ENCODE assay signal across 8 mouse cellular contexts in the genomic region with DNA sequence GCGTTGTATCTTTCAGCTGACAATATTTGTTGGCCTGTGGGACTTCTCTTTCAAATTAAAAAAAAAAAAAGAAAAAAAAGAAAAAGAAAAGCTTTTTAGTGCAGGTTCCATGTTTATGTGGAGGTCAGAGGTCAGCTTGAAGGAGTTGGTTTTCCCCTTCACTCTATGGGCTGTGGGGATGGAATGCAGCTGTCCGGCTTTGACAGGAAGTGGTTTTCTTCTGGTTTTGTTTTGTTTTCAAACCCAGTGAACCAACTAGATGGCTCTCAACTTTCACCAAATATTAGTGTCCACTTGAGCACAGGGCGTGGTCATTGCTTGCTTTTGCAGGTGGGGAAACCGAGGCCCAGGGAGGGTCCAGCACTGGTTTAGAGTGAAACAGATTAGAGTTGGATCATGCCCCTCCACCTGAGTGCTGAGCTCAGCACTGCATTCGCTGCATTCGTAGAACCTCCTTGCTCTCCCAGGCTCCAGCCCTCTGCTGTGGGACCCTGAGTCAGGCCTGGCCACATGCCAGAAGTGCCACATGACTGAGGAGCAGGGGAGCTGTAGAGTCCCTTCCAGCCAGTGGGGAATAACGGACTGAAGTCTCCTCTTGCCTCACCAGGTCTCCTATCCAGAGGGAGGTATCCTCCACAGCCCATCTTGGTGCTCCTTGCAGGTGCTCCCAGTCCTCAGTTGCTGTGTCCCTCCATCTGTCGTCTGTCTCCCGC.
A peak's percentile ranks its signal among the peaks of the same experiment; 100 is the strongest.
DNase-seq lines count a peak whose midpoint lies in the region; ATAC-seq and TF ChIP-seq lines count a peak whose summit lies in the region.

No protein-coding gene starts in this region.

- ATAC-seq in heart, postnatal 0 days (ENCODE audit: insufficient read depth, low read depth) = peak; percentile 37; the same call in 1 of the 2 replicates
- no peak for ATAC-seq in liver, postnatal 0 days

- no peaks in the 10 kb centered on the region for H3K36me3 ChIP-seq in heart, postnatal 0 days (replicated peaks; ENCODE audit: control insufficient read depth, insufficient read depth, low read length)
- H3K36me3 ChIP-seq in liver, postnatal 0 days (replicated peaks; ENCODE audit: insufficient read depth, low read length) = no peaks in the 10 kb centered on the region

- no peak overlapping the region for H3K9ac ChIP-seq in heart, postnatal 0 days (replicated peaks; ENCODE audit: low read depth, low read length)
- no peak overlapping the region for H3K9ac ChIP-seq in liver, postnatal 0 days (replicated peaks)

- H3K27ac ChIP-seq in gastrocnemius, adult 2 months = 0 out of 2 replicates have a peak overlapping the region, but pooled peaks have one; percentile 40
- H3K27ac ChIP-seq in heart, postnatal 0 days (ENCODE audit: low read depth) = peak overlapping the region; percentile 51; the same call in 1 of the 2 replicates
- peak overlapping the region; percentile 53 for H3K27ac ChIP-seq in liver, postnatal 0 days (ENCODE audit: low read depth)

- 31% methylated on average over 9 of the region's 9 CpGs for WGBS in heart, postnatal 0 days
- 48% methylated on average over 9 of the region's 9 CpGs for WGBS in liver, postnatal 0 days (ENCODE audit: insufficient replicate concordance)

- intact Hi-C loops in gastrocnemius, adult 2 months (cut with DNase I) = loop anchor here (2.0 kb wide), 1 partner anchor 23 kb away; no protein-coding TSS in a partner anchor

- no peak overlapping the region for H3K4me3 ChIP-seq in gastrocnemius, adult 2 months
- H3K4me3 ChIP-seq in heart, postnatal 0 days (ENCODE audit: low read depth, low read length) = no peak overlapping the region
- H3K4me3 ChIP-seq in liver, postnatal 0 days (ENCODE audit: low read depth, low read length) = no peak overlapping the region

- H3K4me1 ChIP-seq in heart, postnatal 0 days (ENCODE audit: control insufficient read depth, insufficient read depth) = peaks cover 72% of the 10 kb centered on the region
- peaks cover 6% of the 10 kb centered on the region for H3K4me1 ChIP-seq in liver, postnatal 0 days (ENCODE audit: insufficient read depth)

- H3K4me2 ChIP-seq in heart, postnatal 0 days (ENCODE audit: low read depth, low read length) = no peak overlapping the region
- H3K4me2 ChIP-seq in liver, postnatal 0 days (ENCODE audit: low read depth, low read length) = no peak overlapping the region

- DNase-seq in gastrocnemius, adult 2 months = peak; percentile 63
- DNase-seq in gastrocnemius, adult 8-10 months (ENCODE audit: low spot score in 2 of 2) = no peak
- peak; percentile 63 for DNase-seq in urinary bladder, postnatal 14 days (ENCODE audit: low spot score)
- no peak for DNase-seq in urinary bladder, postnatal 10 days (ENCODE audit: low spot score)
- peak; percentile 58 for DNase-seq in heart, postnatal 0 days (ENCODE audit: low spot score)
- DNase-seq in liver, postnatal 0 days = peak; percentile 58
- peak; percentile 80 for DNase-seq in yolk sac, embryonic 10.5 days (ENCODE audit: low spot score)
- DNase-seq in thymus, postnatal 10 days (ENCODE audit: low spot score in 2 of 2) = no peak

- H3K27me3 ChIP-seq in heart, postnatal 0 days (ENCODE audit: control insufficient read depth, insufficient read depth, low read length) = no peaks in the 10 kb centered on the region
- H3K27me3 ChIP-seq in liver, postnatal 0 days (ENCODE audit: insufficient read depth, low read length) = no peaks in the 10 kb centered on the region

- no peak for TF ChIP-seq EP300 in heart, postnatal 0 days (IDR thresholded peaks at IDR 0.05; ENCODE audit: low read depth)
- TF ChIP-seq EP300 in liver, postnatal 0 days (IDR thresholded peaks at IDR 0.05; ENCODE audit: low read depth) = no peak

- H3K9me3 ChIP-seq in heart, postnatal 0 days (replicated peaks; ENCODE audit: control insufficient read depth, low read length) = no peaks in the 10 kb centered on the region
- H3K9me3 ChIP-seq in liver, postnatal 0 days (ENCODE audit: low read length) = no peaks in the 10 kb centered on the region

- no peak for TF ChIP-seq CTCF in gastrocnemius, adult 2 months (IDR thresholded peaks at IDR 0.05)
- TF ChIP-seq CTCF in heart, postnatal 0 days (IDR thresholded peaks at IDR 0.05; ENCODE audit: low read depth) = no peak
- TF ChIP-seq CTCF in liver, postnatal 0 days (IDR thresholded peaks at IDR 0.05; ENCODE audit: low read depth) = no peak

Comparison
In these comparisons a context has a peak if more than half of its experiments do, and no peak if none do; other contexts are left out.
1. DNase-seq: peak in gastrocnemius, adult 2 months (single experiment), urinary bladder, postnatal 14 days (single experiment), heart, postnatal 0 days (single experiment), liver, postnatal 0 days (single experiment) and yolk sac, embryonic 10.5 days (single experiment); none in gastrocnemius, adult 8-10 months (0 of 2), urinary bladder, postnatal 10 days (single experiment) and thymus, postnatal 10 days (0 of 2).
2. Peak in every context shown above with its lines, with median percentiles within 50 percentile points of each other: H3K27ac ChIP-seq.